Mouse (Mus musculus): ENCODE measurements around the gene Rgl2. TPM values are rescaled to one million over a fixed set of nuclear protein-coding genes. Genes with fewer than 3 reads are reported as not detected.
"Not testable (repeated sequence)": the region's sequence is repeated elsewhere in the genome, so short reads cannot be mapped to it uniquely, and the experiment has no call there.

Gene Rgl2
- polyA plus RNA-seq, 1 experiment: 31.7 TPM

- TF ChIP-seq FOSL1 (IDR thresholded peaks at IDR 0.05; ENCODE audit: insufficient read depth, low read length, poor library complexity, severe bottlenecking): no peak
- no peak for TF ChIP-seq CTCF (IDR thresholded peaks at IDR 0.05; ENCODE audit: control insufficient read depth, insufficient read depth, insufficient read length)
- TF ChIP-seq CEBPB (IDR thresholded peaks at IDR 0.05; ENCODE audit: low read depth): no peak
- no peak for TF ChIP-seq MYOG (IDR thresholded peaks at IDR 0.05; ENCODE audit: control insufficient read depth, extremely low read depth, insufficient read length)
- peak; percentile 73 for TF ChIP-seq MYOD1 (IDR thresholded peaks at IDR 0.05; ENCODE audit: control insufficient read depth, insufficient read length, low read depth)
- TF ChIP-seq MAX (IDR thresholded peaks at IDR 0.05): peak; percentile 34
- peaks cover 29% of the 10 kb centered on the region for H3K79me3 ChIP-seq (ENCODE audit: low read depth)
- peak within 1 kb of the TSS; percentile 62 for H3ac ChIP-seq (ENCODE audit: control insufficient read depth, insufficient read length, low read depth)
- H3K79me2 ChIP-seq (ENCODE audit: control insufficient read depth, insufficient read depth): peaks cover 40% of the 10 kb centered on the region
- peak within 1 kb of the TSS; percentile 14 for H3K4me3 ChIP-seq (ENCODE audit: insufficient read depth, poor library complexity, severe bottlenecking)
- peaks cover 53% of the 10 kb centered on the region for H3K36me3 ChIP-seq (ENCODE audit: control insufficient read depth, insufficient read depth)
- no peaks in the 10 kb centered on the region for H3K27me3 ChIP-seq (ENCODE audit: control insufficient read depth, insufficient read depth, insufficient read length)
Observed at GRCm38 (mm10) chr17:33951021-33951946, 21.9 kb downstream of the Rgl2 start, which contains the start of gene B3galt4. Gene B3galt4, minus strand, starts transcription at chr17:33951488.

GRCm38 (mm10) chr17:33952015-33952414 lies 22.7 kb downstream of the Rgl2 start:
- H3K36me3 ChIP-seq (ENCODE audit: control insufficient read depth, insufficient read depth): peaks cover 47% of the 10 kb centered on the region
- H3K79me2 ChIP-seq (ENCODE audit: control insufficient read depth, insufficient read depth): peaks cover 47% of the 10 kb centered on the region
- H3ac ChIP-seq (ENCODE audit: control insufficient read depth, insufficient read length, low read depth): peak overlapping the region; percentile 62
- not testable (repeated sequence) for H3K4me3 ChIP-seq (ENCODE audit: insufficient read depth, poor library complexity, severe bottlenecking); H3K27me3 ChIP-seq (ENCODE audit: control insufficient read depth, insufficient read depth, insufficient read length)
- H3K79me3 ChIP-seq (ENCODE audit: low read depth): peaks cover 33% of the 10 kb centered on the region

GRCm38 (mm10) chr17:33952879-33953278 lies 23.5 kb downstream of the Rgl2 start:
- Histone ChIP-seq H3ac (ENCODE audit: control insufficient read depth, insufficient read length, low read depth) (peak overlapping the region; percentile 46), H3K79me2 (ENCODE audit: control insufficient read depth, insufficient read depth) (peaks cover 48% of the 10 kb centered on the region), H3K79me3 (ENCODE audit: low read depth) (peaks cover 36% of the 10 kb centered on the region), H3K4me3 (ENCODE audit: insufficient read depth, poor library complexity, severe bottlenecking) (no peak overlapping the region), H3K27me3 (ENCODE audit: control insufficient read depth, insufficient read depth, insufficient read length) (no peaks in the 10 kb centered on the region), H3K36me3 (ENCODE audit: control insufficient read depth, insufficient read depth) (peaks cover 46% of the 10 kb centered on the region)
- TF ChIP-seq CTCF (IDR thresholded peaks at IDR 0.05; ENCODE audit: control insufficient read depth, insufficient read depth, insufficient read length): no peak
- no peak for TF ChIP-seq FOSL1 (IDR thresholded peaks at IDR 0.05; ENCODE audit: insufficient read depth, low read length, poor library complexity, severe bottlenecking)
- no peak for TF ChIP-seq MYOG (IDR thresholded peaks at IDR 0.05; ENCODE audit: control insufficient read depth, extremely low read depth, insufficient read length)
- TF ChIP-seq MAX (IDR thresholded peaks at IDR 0.05): no peak
- TF ChIP-seq USF1 (IDR thresholded peaks at IDR 0.05; ENCODE audit: low read depth): no peak
- no peak for TF ChIP-seq CEBPB (IDR thresholded peaks at IDR 0.05; ENCODE audit: low read depth)
- no peak for TF ChIP-seq MYOD1 (IDR thresholded peaks at IDR 0.05; ENCODE audit: control insufficient read depth, insufficient read length, low read depth)

- H3K79me2 ChIP-seq (ENCODE audit: control insufficient read depth, insufficient read depth): peaks cover 48% of the 10 kb centered on the region
- peaks cover 36% of the 10 kb centered on the region for H3K79me3 ChIP-seq (ENCODE audit: low read depth)
- H3K36me3 ChIP-seq (ENCODE audit: control insufficient read depth, insufficient read depth): peaks cover 43% of the 10 kb centered on the region
- peak overlapping the region; percentile 46 for H3ac ChIP-seq (ENCODE audit: control insufficient read depth, insufficient read length, low read depth)
- H3K27me3 ChIP-seq (ENCODE audit: control insufficient read depth, insufficient read depth, insufficient read length): no peaks in the 10 kb centered on the region
- H3K4me3 ChIP-seq (ENCODE audit: insufficient read depth, poor library complexity, severe bottlenecking): peak overlapping the region; percentile 97
- TF ChIP-seq MAX (IDR thresholded peaks at IDR 0.05): no peak
- no peak for TF ChIP-seq CTCF (IDR thresholded peaks at IDR 0.05; ENCODE audit: control insufficient read depth, insufficient read depth, insufficient read length)
- no peak for TF ChIP-seq CEBPB (IDR thresholded peaks at IDR 0.05; ENCODE audit: low read depth)
- no peak for TF ChIP-seq FOSL1 (IDR thresholded peaks at IDR 0.05; ENCODE audit: insufficient read depth, low read length, poor library complexity, severe bottlenecking)
- TF ChIP-seq MYOD1 (IDR thresholded peaks at IDR 0.05; ENCODE audit: control insufficient read depth, insufficient read length, low read depth): no peak
- no peak for TF ChIP-seq USF1 (IDR thresholded peaks at IDR 0.05; ENCODE audit: low read depth)
- TF ChIP-seq MYOG (IDR thresholded peaks at IDR 0.05; ENCODE audit: control insufficient read depth, extremely low read depth, insufficient read length): no peak
Observed at GRCm38 (mm10) chr17:33953310-33953709, 24.0 kb downstream of the Rgl2 start.

- peak overlapping the region; percentile 96 for H3ac ChIP-seq (ENCODE audit: control insufficient read depth, insufficient read length, low read depth)
- H3K79me3 ChIP-seq (ENCODE audit: low read depth): peaks cover 36% of the 10 kb centered on the region
- H3K4me3 ChIP-seq (ENCODE audit: insufficient read depth, poor library complexity, severe bottlenecking): peak overlapping the region; percentile 97
- peaks cover 48% of the 10 kb centered on the region for H3K79me2 ChIP-seq (ENCODE audit: control insufficient read depth, insufficient read depth)
- TF ChIP-seq MYOD1 (IDR thresholded peaks at IDR 0.05; ENCODE audit: control insufficient read depth, insufficient read length, low read depth) (no peak), USF1 (IDR thresholded peaks at IDR 0.05; ENCODE audit: low read depth) (no peak), CEBPB (IDR thresholded peaks at IDR 0.05; ENCODE audit: low read depth) (no peak), FOSL1 (IDR thresholded peaks at IDR 0.05; ENCODE audit: insufficient read depth, low read length, poor library complexity, severe bottlenecking) (no peak), MYOG (IDR thresholded peaks at IDR 0.05; ENCODE audit: control insufficient read depth, extremely low read depth, insufficient read length) (no peak), MAX (IDR thresholded peaks at IDR 0.05) (no peak), CTCF (IDR thresholded peaks at IDR 0.05; ENCODE audit: control insufficient read depth, insufficient read depth, insufficient read length) (no peak)
- H3K36me3 ChIP-seq (ENCODE audit: control insufficient read depth, insufficient read depth): peaks cover 43% of the 10 kb centered on the region
- no peaks in the 10 kb centered on the region for H3K27me3 ChIP-seq (ENCODE audit: control insufficient read depth, insufficient read depth, insufficient read length)
Observed at GRCm38 (mm10) chr17:33953961-33954565, 24.7 kb downstream of the Rgl2 start.

All from C2C12 (cell line).